Mouse (Mus musculus) hindlimb bud, embryonic 11.5 days (tissue): Measurements from ENCODE around the gene Ddx10.
"Not testable (repeated sequence)": the region's sequence is repeated elsewhere in the genome, so short reads cannot be mapped to it uniquely, and the experiment has no call there.

Experiments
- DNase-seq: peaks from one replicate; pipeline ENCODE4 v3.0.0-alpha.2; 2012; ENCODE audit warnings: low read depth, low spot score; ENCODE audit errors: extremely low spot score

Ddx10 gene

GRCm38 (mm10) chr9:53144266-53144665 is 103.6 kb downstream of the Ddx10 start:
- DNase-seq: no peak

GRCm38 (mm10) chr9:53143508-53143907 is 104.3 kb downstream of the Ddx10 start:
- DNase-seq: no peak

- DNase-seq: not testable (repeated sequence)
These were observed 105.4 kb downstream of the Ddx10 start for GRCm38 (mm10) chr9:53142424-53142823.

- no peak for DNase-seq
These were observed 107.2 kb downstream of the Ddx10 start for GRCm38 (mm10) chr9:53140610-53141165.

DNA sequence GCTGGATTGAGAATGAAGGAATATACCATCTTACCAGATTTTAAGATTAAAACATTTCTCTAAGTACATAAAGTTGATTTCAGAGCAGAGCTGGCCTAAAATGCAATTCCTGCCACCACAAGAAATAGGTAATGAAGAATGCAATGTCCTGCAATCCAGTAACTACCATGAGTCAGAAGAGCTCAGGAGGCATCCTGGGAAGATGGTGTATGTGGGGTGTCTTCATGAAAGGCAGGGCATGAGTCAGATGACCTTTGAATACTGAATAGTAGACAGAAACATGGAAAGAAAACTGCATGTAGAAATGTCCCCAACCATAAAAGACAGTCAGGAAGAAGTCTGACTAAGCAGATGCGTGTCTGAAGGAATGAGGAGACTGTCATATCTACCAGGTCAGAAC is 115.0 kb downstream of the Ddx10 start:
- DNase-seq: no peak

- no peak for DNase-seq
These were observed 117.4 kb downstream of the Ddx10 start for GRCm38 (mm10) chr9:53130460-53130859.

GRCm38 (mm10) chr9:53101103-53101502 is 146.8 kb downstream of the Ddx10 start:
- no peak for DNase-seq

DNA sequence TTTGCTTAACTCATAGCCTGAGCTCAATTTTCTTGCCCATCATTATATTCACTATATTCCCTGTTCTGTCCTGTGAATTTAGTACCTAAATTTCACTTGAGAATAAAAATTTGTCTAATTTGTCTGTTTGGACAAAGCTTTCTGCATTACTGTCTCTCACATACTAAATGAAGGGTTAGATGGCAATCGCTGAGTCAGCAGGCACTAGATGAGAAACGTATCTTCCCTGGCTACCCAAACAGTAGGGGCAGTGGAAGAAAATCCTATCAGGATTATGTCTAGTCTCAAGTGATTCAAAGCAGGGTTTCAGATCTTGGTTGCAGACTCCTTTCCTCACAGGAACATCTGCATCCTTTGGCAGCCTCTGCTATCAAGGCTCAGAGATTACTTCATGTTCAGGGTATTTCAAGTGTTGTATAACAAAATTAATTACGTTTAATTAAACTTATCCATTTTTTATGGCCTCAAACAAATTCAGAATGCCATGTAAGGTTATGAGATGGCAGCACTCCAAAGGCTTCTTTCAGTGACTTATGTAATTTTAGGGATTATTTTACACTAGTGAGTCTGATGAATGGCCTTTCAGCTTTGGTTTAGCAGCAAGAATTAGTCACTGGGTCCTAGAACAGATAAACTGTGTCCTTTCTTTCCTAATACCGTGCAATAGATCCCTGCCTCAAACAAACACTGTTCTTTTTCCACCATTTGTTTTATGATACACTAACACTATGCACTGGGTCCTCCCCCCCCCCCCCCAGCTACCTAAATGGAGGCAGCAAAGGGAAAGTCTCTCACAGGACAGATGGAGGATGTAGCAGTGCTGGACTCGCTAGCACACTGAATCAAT is 152.3 kb downstream of the Ddx10 start:
- no peak for DNase-seq

- DNase-seq: no peak
These were observed 153.3 kb downstream of the Ddx10 start for GRCm38 (mm10) chr9:53094536-53094935.

- DNase-seq: no peak
These were observed 170.2 kb downstream of the Ddx10 start for GRCm38 (mm10) chr9:53077626-53078025.

DNA sequence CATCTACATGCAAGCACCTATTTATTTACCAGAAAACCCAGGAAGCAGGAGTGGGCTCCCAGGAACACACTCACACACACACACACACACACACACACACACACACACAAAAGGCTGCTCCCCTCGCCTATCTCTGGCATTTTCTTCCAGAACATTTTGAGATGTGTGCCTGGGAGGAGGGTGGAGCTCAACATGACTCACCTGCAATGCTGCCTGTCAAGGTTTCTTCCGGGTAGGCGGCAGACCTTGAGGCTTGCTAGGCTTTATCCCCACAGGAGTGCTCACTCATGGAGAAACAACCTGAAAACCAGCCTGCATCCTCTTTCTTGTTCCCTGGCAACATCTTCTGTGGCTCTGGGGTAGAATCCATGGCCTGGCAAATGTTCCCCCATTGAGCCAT is 171.9 kb downstream of the Ddx10 start:
- no peak for DNase-seq

- DNase-seq: no peak
These were observed 173.4 kb downstream of the Ddx10 start for GRCm38 (mm10) chr9:53074443-53074842.

DNA sequence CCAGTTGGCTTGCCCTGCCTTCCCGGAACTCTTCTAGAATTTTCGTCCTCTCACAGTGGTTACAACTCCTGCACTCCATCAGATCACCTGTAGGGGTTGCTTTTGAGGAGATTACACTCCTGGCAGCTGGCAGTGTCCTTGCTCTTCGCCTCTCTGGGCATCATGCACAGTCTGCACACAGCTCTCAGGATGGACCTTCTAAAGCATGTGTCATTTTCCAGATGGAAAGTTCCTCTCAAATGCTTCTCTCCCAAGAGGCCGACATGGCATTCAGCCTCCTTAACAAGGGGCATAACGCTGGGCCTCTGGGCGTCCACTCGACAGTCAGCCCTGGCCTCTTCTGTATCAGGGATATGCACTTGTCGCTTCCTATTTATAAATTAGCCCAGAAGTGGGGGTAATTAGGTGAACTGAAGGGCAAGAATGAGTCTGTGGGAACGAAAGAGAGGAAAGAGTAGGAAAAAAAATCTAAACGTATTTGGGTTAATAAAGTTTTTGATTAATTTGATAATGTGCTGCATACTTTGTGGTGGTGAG is 174.2 kb downstream of the Ddx10 start:
- no peak for DNase-seq

GRCm38 (mm10) chr9:53072088-53072487 is 175.8 kb downstream of the Ddx10 start:
- no peak for DNase-seq

DNA sequence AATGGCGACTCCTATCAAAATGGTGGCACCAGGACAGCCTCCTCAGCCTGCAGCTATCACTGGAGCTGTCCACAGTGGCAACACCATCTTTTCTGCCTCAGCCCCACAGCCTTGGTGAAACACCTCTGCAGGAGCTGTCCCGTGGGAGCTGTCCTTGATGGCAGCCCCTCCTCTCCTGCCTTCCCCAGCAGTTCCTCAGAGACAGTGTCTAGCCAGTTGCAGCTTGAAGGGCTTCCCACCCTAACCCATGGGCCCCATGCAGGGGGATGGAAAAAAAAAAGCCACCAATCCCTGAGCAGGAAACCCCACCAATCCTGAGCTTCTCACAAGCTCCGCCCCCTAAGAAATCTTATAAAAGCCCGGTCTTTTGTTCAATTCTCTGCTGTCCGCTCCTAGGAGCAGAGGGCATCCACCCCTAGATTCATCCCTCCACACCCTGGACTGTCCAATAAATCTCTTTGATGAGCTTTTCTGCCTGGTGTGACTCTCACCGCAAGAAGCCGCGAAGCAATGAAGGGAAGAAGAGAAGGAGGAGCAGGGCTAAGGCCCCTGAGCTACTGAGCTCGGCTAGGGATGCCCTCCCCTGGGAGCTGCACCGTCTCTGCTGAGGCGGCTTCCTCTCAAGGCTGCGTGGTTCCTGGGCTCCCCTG is 176.9 kb downstream of the Ddx10 start:
- no peak for DNase-seq

DNA sequence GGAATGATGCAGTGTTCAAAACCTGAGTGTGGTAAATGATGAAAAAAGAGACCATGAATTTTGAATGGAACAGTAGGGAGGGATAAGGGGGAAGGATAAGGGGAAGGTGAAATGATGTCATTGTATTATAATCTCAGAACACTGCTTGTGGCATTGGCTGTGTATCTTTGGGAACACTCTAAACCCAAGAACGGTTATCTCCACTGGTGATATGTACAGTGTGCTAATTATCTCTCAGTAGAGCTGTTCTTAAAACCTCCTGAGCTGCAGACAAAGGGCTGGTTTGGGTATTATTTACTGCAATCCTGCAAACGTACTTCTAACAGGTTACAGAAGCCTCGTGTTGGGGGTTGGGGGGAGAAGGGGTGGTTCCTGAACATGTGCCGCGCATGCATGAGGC is 179.7 kb downstream of the Ddx10 start:
- DNase-seq: no peak

DNA sequence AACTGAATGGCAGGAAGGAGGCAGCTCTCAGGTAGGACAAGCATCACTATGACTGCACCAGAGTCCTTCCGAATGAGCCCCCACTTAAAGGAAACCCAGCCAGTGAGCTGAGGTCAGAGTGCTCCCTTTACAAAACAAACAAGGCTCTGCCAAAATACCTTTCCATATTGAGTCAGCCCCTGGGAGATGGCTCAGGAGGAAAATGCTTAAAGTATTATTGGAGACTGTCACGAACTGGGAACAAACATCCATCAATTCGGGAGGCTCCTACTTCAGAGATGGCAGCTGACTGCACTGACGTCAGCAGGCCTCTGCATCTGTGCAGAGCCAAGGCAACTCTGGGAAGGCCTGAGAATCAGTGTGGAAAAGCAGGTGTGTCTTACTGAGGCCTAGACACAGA is 181.4 kb downstream of the Ddx10 start:
- no peak for DNase-seq

- no peak for DNase-seq
These were observed 182.8 kb downstream of the Ddx10 start for GRCm38 (mm10) chr9:53065028-53065427.

GRCm38 (mm10) chr9:53064531-53064930 is 183.3 kb downstream of the Ddx10 start:
- no peak for DNase-seq

GRCm38 (mm10) chr9:53055306-53055705 is 192.5 kb downstream of the Ddx10 start:
- no peak for DNase-seq
